In the genomic region with DNA sequence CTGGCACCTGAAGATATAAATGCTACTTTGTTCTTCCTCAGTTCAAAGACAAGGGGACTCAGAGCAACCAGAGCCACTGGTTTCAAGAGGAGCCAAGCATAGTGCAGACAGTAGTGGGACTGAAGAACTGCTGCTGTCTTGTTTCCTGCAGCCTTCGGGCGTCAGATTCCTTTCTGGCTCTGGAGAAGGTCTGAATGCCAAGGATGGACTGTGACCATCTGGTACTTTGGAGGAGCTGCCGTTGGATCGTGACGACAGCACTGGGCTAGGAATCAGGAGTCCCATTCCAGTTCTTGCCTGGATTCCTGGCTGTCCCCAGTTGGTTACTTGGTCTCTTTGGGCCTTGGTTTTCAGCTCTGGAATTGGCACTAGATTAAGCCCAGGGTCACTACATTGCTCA, we compare ENCODE assay signal across 8 mouse cellular contexts. TPM values are rescaled to one million over a fixed set of nuclear protein-coding genes. Genes with fewer than 3 reads are reported as not detected.
DNase-seq lines count a peak whose midpoint lies in the region; ATAC-seq lines count a peak whose summit lies in the region.
"Had no signal": no experiment of that assay in that cellular context is flagged by ENCODE, and none has a peak within 500 bp of the region (broad histone marks: within the 10 kb centered on the region; RNA-seq: fewer than 3 reads in every experiment).

No protein-coding gene starts in this region.

- no peak for ATAC-seq in inflammation-experienced regulatory T-cells, adult 6 months

- intact Hi-C loops in heart, postnatal 14 days (cut with DNase I) = loop anchor here (10.0 kb wide), 1 partner anchor 77 kb away; no protein-coding TSS in a partner anchor

- DNase-seq in ovary, adult 18-20 months (ENCODE audit: low spot score) = peak; percentile 2
- DNase-seq in ovary, postnatal 10 days (ENCODE audit: low spot score) = no peak
- DNase-seq in cerebellum, postnatal 36 days = peak; percentile 91 to 94
- peak; percentile 63 to 77 for DNase-seq in heart, postnatal 14 days
- DNase-seq in ovary, postnatal 36 days (ENCODE audit: low spot score) = peak; percentile 17
- no peak for DNase-seq in retina, embryonic 14.5 days (ENCODE audit: low spot score)
- DNase-seq: liver, embryonic 13.5 days had no signal

RNA-seq across cellular contexts. Expression of a gene that starts 11.2 kb away (rescaled TPM):
- total RNA-seq in heart, postnatal 14 days (2021) = 10 to 100 TPM; 65.8 to 66.1 TPM
- polyA plus RNA-seq in inflammation-experienced regulatory T-cells, adult 6 months (2017; shearing (Covaris generic)) = 10 to 100 TPM; 16.1 to 20.7 (median 19.9) TPM

Comparison
In these comparisons a context has a peak if more than half of its experiments do, and no peak if none do; other contexts are left out.
1. DNase-seq: peak in ovary, adult 18-20 months (single experiment), cerebellum, postnatal 36 days (2 of 2), heart, postnatal 14 days (2 of 2) and ovary, postnatal 36 days (single experiment); none in ovary, postnatal 10 days (single experiment) and retina, embryonic 14.5 days (single experiment).